Mouse (Mus musculus): ENCODE data around the gene Zxdc.

DNA sequence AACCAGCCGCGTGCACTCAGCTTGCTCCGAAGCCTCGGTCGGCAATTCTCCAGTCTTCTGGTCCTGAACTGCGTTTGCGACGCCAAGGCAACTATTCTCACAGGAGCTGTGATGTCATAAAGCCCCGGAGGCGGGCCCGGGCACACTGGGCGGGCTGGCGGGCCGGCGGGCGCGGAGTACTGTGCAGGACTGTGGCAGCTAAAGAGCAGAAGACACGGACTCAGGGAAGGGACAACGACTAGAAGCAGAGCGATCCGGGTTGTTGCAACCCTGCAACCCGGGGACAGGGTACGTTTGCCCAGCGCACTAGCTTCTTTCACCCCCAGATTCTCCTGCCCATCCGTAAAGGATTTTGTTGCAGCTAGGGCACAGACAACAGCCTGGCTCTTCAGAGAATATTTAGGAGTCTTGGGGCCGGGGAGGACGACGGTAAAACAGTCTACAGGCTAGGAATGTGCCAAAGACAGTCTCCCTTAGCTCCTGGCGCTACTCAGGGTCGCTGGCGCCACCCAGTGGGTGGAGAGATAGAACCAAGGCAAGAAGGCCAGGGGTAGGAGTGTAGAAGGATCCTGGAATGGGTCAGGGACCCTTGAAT lies 59.2 kb downstream of the Zxdc start, which contains the start of gene Cfap100:
- TF ChIP-seq CTCF (IDR thresholded peaks at IDR 0.05; ENCODE audit: extremely low read depth, insufficient read depth, low read length) (peak; percentile 61), POLR2A (IDR thresholded peaks at IDR 0.05; ENCODE audit: extremely low read depth, insufficient read depth, low read length) (0 out of 2 replicates have a peak, but pooled peaks have one; percentile 40)

Data from cortical plate, adult 2 months (tissue).